Mouse (Mus musculus) urinary bladder, postnatal 4 days (tissue): ENCODE measurements around the gene Chd9.
"Not testable (repeated sequence)": the region's sequence is repeated elsewhere in the genome, so short reads cannot be mapped to it uniquely, and the experiment has no call there.

Experiments
- DNase-seq, 2 experiments: peaks; one replicate each; pipeline ENCODE4 v3.0.0; 2021 to 2022; ENCODE audit warnings: low spot score in 2 of 2

The Chd9 gene

GRCm38 (mm10) chr8:90869920-90870777, 42.0 kb downstream of the Chd9 start:
- DNase-seq = no peak

GRCm38 (mm10) chr8:90871375-90872080, 43.4 kb downstream of the Chd9 start:
- no peak for DNase-seq

- DNase-seq = no peak
Measured at GRCm38 (mm10) chr8:90873051-90873450, 44.9 kb downstream of the Chd9 start.

- peak; percentile 71 to 76 for DNase-seq
Measured at GRCm38 (mm10) chr8:90876213-90876721, 48.1 kb downstream of the Chd9 start.

- peak; percentile 68 to 69 for DNase-seq
Measured at GRCm38 (mm10) chr8:90876722-90877429, 48.7 kb downstream of the Chd9 start.

GRCm38 (mm10) chr8:90877430-90877975, 49.4 kb downstream of the Chd9 start:
- no peak for DNase-seq

- no peak for DNase-seq
Measured at GRCm38 (mm10) chr8:90878551-90878950, 50.4 kb downstream of the Chd9 start.

- DNase-seq = no peak
Measured at GRCm38 (mm10) chr8:90880041-90880440, 51.9 kb downstream of the Chd9 start.

GRCm38 (mm10) chr8:90881181-90881580, 53.0 kb downstream of the Chd9 start:
- no peak for DNase-seq

GRCm38 (mm10) chr8:90882088-90882691, 54.0 kb downstream of the Chd9 start:
- no peak for DNase-seq

- DNase-seq = no peak
Measured at GRCm38 (mm10) chr8:90885671-90886368, 57.7 kb downstream of the Chd9 start.

- not testable (repeated sequence) for DNase-seq
Measured at GRCm38 (mm10) chr8:90886369-90886712, 58.2 kb downstream of the Chd9 start.

DNA sequence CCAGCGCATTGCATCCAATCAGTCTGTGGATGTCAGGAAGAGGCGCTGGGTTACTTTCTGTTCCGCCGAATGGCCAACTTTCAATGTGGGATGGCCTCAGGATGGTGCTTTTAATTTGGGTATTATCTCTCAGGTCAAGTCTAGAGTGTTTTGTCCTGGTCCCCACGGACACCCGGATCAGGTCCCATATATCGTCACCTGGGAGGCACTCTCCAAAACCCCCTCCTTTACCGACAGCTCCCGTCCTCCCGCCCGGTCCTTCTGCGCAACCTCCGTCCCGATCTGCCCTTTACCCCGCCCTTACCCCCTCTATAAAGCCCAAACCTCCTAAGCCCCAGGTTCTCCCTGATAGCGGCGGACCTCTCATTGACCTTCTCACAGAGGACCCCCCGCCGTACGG, 59.2 kb downstream of the Chd9 start:
- DNase-seq = not testable (repeated sequence)

DNA sequence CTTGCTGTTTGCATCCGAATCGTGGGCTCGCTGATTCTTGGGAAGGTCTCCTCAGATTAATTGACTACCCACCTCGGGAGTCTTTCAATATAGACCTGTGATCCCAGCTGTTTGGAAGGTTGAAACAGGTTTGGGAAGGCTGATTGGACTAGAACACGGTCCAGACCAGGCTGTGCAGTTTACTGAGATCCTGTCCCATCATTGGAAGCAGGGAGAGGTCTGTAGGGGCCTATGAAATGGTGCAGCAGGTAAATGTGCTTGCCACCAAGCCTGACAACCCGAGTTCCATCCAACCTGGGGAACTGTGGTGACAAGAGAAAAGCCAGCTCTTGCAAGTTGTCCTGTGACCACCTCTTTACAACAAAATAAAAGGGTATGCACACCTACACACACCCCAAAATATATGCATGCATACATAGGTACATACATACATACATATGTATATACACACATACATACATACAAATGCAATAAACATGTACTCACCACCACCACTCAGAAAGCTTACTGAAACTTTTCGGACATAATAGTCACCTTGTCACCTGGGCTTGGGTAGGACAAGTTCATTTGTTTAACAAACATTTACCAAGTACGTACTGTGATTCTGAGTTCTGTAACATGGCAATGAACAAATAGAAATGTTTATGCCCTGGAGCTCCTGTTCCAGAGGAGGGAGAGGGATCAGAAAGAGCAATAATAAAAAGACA, 63.9 kb downstream of the Chd9 start:
- no peak for DNase-seq

- no peak for DNase-seq
Measured at GRCm38 (mm10) chr8:90892579-90892919, 64.4 kb downstream of the Chd9 start.

- no peak for DNase-seq
Measured at GRCm38 (mm10) chr8:90894231-90894914, 66.2 kb downstream of the Chd9 start.

GRCm38 (mm10) chr8:90897343-90897742, 69.2 kb downstream of the Chd9 start:
- DNase-seq = no peak

DNA sequence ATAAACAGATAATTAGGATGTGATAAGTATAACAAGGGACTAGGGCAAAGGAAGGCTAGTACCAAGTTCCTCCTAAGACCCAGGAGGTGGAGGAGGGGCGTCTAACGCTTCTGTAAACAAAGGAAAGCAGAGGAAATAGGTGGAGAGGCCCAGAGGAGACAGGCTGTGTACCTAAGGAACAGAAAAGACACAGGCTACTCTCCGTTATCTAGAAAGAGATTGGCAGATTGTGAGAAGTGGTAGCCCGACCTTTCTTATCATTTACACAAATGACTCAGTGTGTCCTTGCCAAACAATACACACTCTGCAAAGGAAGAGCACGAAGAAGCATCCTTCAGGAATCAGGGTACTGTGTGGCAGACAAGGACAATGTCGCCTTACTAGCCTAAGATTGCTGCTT, 70.4 kb downstream of the Chd9 start:
- DNase-seq = no peak

DNA sequence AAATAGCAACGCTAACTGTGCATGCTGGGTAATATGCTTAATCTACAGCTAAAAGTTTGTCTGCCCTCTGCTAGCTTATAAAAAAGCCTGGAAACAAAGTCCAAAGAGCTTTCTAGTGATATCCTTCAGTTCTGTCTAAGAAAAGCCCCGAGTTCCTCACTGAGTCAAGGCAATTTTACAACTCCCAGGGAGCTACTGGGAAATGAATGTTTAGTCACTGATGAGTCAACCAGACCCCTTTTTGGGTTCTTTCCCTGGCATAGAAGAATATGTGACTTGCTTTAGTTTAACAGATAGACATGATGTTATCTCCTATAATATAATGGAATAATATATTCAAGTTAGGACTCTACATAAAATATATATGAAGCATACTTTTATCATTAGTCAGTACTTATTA, 73.8 kb downstream of the Chd9 start:
- no peak for DNase-seq

DNA sequence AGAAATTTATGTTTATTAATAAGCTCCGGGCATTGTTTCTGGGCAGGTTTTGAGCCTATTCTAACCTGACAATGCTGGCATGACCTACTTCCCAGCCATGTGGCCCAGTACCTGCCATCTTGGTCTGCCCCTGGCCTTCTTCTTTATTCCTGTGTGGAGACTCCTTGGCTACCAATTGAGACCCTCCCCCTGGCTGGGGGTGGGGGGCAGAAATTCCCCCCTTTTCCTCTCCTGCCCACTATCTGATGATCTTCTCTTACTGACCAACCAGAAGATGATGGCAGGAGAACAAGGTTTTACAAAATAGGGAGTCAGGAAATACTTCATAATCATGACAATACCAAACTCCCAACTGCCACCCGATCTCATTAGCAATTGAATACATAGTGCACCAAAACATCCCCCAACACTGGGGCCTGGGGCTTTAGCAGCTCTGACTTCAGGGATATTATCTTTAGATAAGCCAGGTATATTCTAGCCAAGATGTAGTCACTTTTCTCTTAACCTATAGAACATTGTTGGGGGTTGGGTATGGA, 76.1 kb downstream of the Chd9 start:
- no peak for DNase-seq
